Mouse (Mus musculus) CH12.LX (cell line): ENCODE measurements around the gene Sf3b1. TPM values are rescaled to one million over a fixed set of nuclear protein-coding genes. Genes with fewer than 3 reads are reported as not detected.
A peak's percentile ranks its signal among the peaks of the same experiment; 100 is the strongest.

Experiments
- DNase-seq: peaks from one replicate; pipeline ENCODE4 v3.0.0-alpha.2; 2013; ENCODE audit errors: extremely low read depth
- H3K27ac ChIP-seq: 2 replicates; pipeline ENCODE4 v1.5.1; 2012; ENCODE audit warnings: low read depth, mild to moderate bottlenecking, control low read depth, moderate library complexity; ENCODE audit not compliant: insufficient read depth
- H3K27me3 ChIP-seq: replicated peaks from 2 replicates; pipeline ENCODE3; 2012; ENCODE audit warnings: inconsistent platforms
- H3K36me3 ChIP-seq, 2 experiments: replicated peaks in 1 of 2; 2 replicates each; pipeline versions ENCODE3 to v1.6.1; 2012; ENCODE audit warnings: inconsistent platforms in 1 of 2, low read length in 1 of 2, mild to moderate bottlenecking in 1 of 2, mixed read lengths in 1 of 2, moderate library complexity in 1 of 2; ENCODE audit not compliant: control insufficient read depth in 1 of 2, insufficient read depth in 1 of 2
- H3K4me1 ChIP-seq, 2 experiments: 2 replicates each; pipeline ENCODE4 v1.6.1; 2012; ENCODE audit warnings: inconsistent platforms in 1 of 2, moderate library complexity in 1 of 2; ENCODE audit not compliant: insufficient read depth in 2 of 2, control insufficient read depth in 1 of 2
- H3K4me2 ChIP-seq: 2 replicates; pipeline ENCODE4 v1.6.1; 2012; ENCODE audit warnings: low read depth, mild to moderate bottlenecking, control low read depth; ENCODE audit not compliant: poor library complexity, insufficient read depth, severe bottlenecking
- H3K4me3 ChIP-seq, 3 experiments: fragments of 150-350 bp in 1 of 3; sonication (generic) in 1 of 3; replicated peaks in 1 of 3; 2 replicates each; pipeline versions ENCODE3 to v1.5.1; 2011 to 2012; ENCODE audit warnings: low read depth in 2 of 3, low read length in 2 of 3, mild to moderate bottlenecking in 2 of 3, moderate library complexity in 2 of 3, control low read depth in 1 of 3, improper control_type of control experiment in 1 of 3, inconsistent platforms in 1 of 3, mixed read lengths in 1 of 3; ENCODE audit not compliant: poor library complexity in 1 of 3
- H3K79me2 ChIP-seq: replicated peaks from 2 replicates; pipeline ENCODE4 v1.6.1; 2012; ENCODE audit warnings: mild to moderate bottlenecking, moderate library complexity; ENCODE audit not compliant: control insufficient read depth, poor library complexity, insufficient read depth, severe bottlenecking; ENCODE audit errors: extremely low read depth
- H3K9ac ChIP-seq: 2 replicates; pipeline ENCODE4 v1.6.1; 2012; ENCODE audit warnings: low read depth, mild to moderate bottlenecking, control low read depth, moderate library complexity; ENCODE audit not compliant: insufficient read depth
- H3K9me3 ChIP-seq: replicated peaks from 2 replicates; pipeline ENCODE3; 2012; ENCODE audit warnings: low read length, inconsistent platforms, mixed read lengths
- BHLHE40 ChIP-seq: IDR thresholded peaks from 2 replicates; pipeline ENCODE4 v1.6.1; 2011; ENCODE audit warnings: mild to moderate bottlenecking, low read depth, low read length, improper control_type of control experiment
- CHD1 ChIP-seq: IDR thresholded peaks from 2 replicates; pipeline ENCODE4 v1.6.1; 2012; ENCODE audit warnings: low read depth, low read length, improper control_type of control experiment, inconsistent platforms
- CHD2 ChIP-seq: IDR thresholded peaks from 2 replicates; pipeline ENCODE4 v1.6.1; 2011; ENCODE audit warnings: low read length, improper control_type of control experiment
- CTCF ChIP-seq, 2 experiments: IDR thresholded peaks in 1 of 2; conservative IDR thresholded peaks in 1 of 2; 2 replicates each; pipeline ENCODE4 v1.5.1; 2011 to 2012; ENCODE audit warnings: low read depth in 2 of 2, low read length in 2 of 2, improper control_type of control experiment in 1 of 2, inconsistent platforms in 1 of 2, mild to moderate bottlenecking in 1 of 2, moderate library complexity in 1 of 2
- E2F4 ChIP-seq: IDR thresholded peaks from 2 replicates; pipeline ENCODE4 v1.6.1; 2011; ENCODE audit warnings: low read depth, low read length, improper control_type of control experiment; ENCODE audit not compliant: insufficient replicate concordance
- ELF1 ChIP-seq: IDR thresholded peaks from 2 replicates; pipeline ENCODE4 v1.6.1; 2014; ENCODE audit warnings: low read depth, mild to moderate bottlenecking, inconsistent platforms, low read length, improper control_type of control experiment
- EP300 ChIP-seq: IDR thresholded peaks from 2 replicates; pipeline ENCODE4 v1.6.1; 2011; ENCODE audit warnings: low read length, improper control_type of control experiment
- ETS1 ChIP-seq: conservative IDR thresholded peaks from 2 replicates; pipeline ENCODE4 v1.6.1; 2012; ENCODE audit warnings: low read depth, mild to moderate bottlenecking, inconsistent platforms, low read length, improper control_type of control experiment, moderate library complexity
- GABPA ChIP-seq: IDR thresholded peaks from 2 replicates; pipeline ENCODE4 v1.6.1; 2012; ENCODE audit warnings: low read depth, low read length, improper control_type of control experiment, inconsistent platforms; ENCODE audit not compliant: insufficient replicate concordance
- HCFC1 ChIP-seq: IDR thresholded peaks from 2 replicates; pipeline ENCODE4 v1.6.1; 2012; ENCODE audit warnings: low read depth, mild to moderate bottlenecking, inconsistent platforms, low read length, improper control_type of control experiment
- IRF4 ChIP-seq: IDR thresholded peaks from 2 replicates; pipeline ENCODE4 v1.6.1; 2014; ENCODE audit warnings: low read depth, mild to moderate bottlenecking, inconsistent platforms, low read length, improper control_type of control experiment
- JUN ChIP-seq: IDR thresholded peaks from 2 replicates; pipeline ENCODE4 v1.6.1; 2011; ENCODE audit warnings: low read depth, mild to moderate bottlenecking, low read length, improper control_type of control experiment, moderate library complexity; ENCODE audit not compliant: insufficient read depth
- JUND ChIP-seq: conservative IDR thresholded peaks from 2 replicates; pipeline ENCODE4 v1.6.1; 2011; ENCODE audit warnings: low read depth, low read length, improper control_type of control experiment
- KAT2A ChIP-seq: IDR thresholded peaks from 2 replicates; pipeline ENCODE4 v1.6.1; 2012; ENCODE audit warnings: low read length, improper control_type of control experiment, inconsistent platforms; ENCODE audit not compliant: insufficient replicate concordance
- MAFK ChIP-seq: IDR thresholded peaks from 2 replicates; pipeline ENCODE4 v1.6.1; 2011; ENCODE audit warnings: low read length, improper control_type of control experiment; ENCODE audit not compliant: insufficient replicate concordance
- MAX ChIP-seq: IDR thresholded peaks from 2 replicates; pipeline ENCODE4 v1.6.1; 2011; ENCODE audit warnings: low read length, improper control_type of control experiment
- MAZ ChIP-seq: IDR thresholded peaks from 2 replicates; pipeline ENCODE4 v1.6.1; 2012; ENCODE audit warnings: low read depth, mild to moderate bottlenecking, inconsistent platforms, low read length, improper control_type of control experiment, moderate library complexity
- MEF2A ChIP-seq: IDR thresholded peaks from 2 replicates; pipeline ENCODE4 v1.6.1; 2014; ENCODE audit warnings: low read depth, mild to moderate bottlenecking, inconsistent platforms, low read length, improper control_type of control experiment, borderline replicate concordance
- MXI1 ChIP-seq: IDR thresholded peaks from 2 replicates; pipeline ENCODE4 v1.6.1; 2011; ENCODE audit warnings: mild to moderate bottlenecking, low read depth, low read length, improper control_type of control experiment
- MYC ChIP-seq: IDR thresholded peaks from 2 replicates; pipeline ENCODE4 v1.6.1; 2011; ENCODE audit warnings: low read depth, mild to moderate bottlenecking, improper control_type of control experiment, low read length
- NELFE ChIP-seq: IDR thresholded peaks from 2 replicates; pipeline ENCODE4 v1.6.1; 2011; ENCODE audit warnings: low read depth, low read length, improper control_type of control experiment
- NRF1 ChIP-seq: IDR thresholded peaks from 2 replicates; pipeline ENCODE4 v1.6.1; 2014; ENCODE audit warnings: low read depth, mild to moderate bottlenecking, inconsistent platforms, low read length, improper control_type of control experiment, moderate library complexity
- PAX5 ChIP-seq: IDR thresholded peaks from 2 replicates; pipeline ENCODE4 v1.6.1; 2012; ENCODE audit warnings: low read length, inconsistent platforms, mixed read lengths
- POLR2A ChIP-seq: IDR thresholded peaks from 2 replicates; pipeline ENCODE4 v1.6.1; 2011; ENCODE audit warnings: low read depth, mild to moderate bottlenecking, improper control_type of control experiment, low read length
- POLR2AphosphoS2 ChIP-seq: IDR thresholded peaks from 2 replicates; pipeline ENCODE4 v1.6.1; 2011; ENCODE audit warnings: low read depth, low read length, improper control_type of control experiment
- RAD21 ChIP-seq: IDR thresholded peaks from 2 replicates; pipeline ENCODE4 v1.6.1; 2011; ENCODE audit warnings: low read depth, mild to moderate bottlenecking, low read length, improper control_type of control experiment, moderate library complexity
- RCOR1 ChIP-seq: conservative IDR thresholded peaks from 2 replicates; pipeline ENCODE4 v1.6.1; 2012; ENCODE audit warnings: low read depth, mild to moderate bottlenecking, inconsistent platforms, low read length, improper control_type of control experiment
- SIN3A ChIP-seq: IDR thresholded peaks from 2 replicates; pipeline ENCODE4 v1.6.1; 2012; ENCODE audit warnings: low read length, improper control_type of control experiment, inconsistent platforms
- SMC3 ChIP-seq: IDR thresholded peaks from 2 replicates; pipeline ENCODE4 v1.6.1; 2011; ENCODE audit warnings: low read depth, low read length, improper control_type of control experiment
- TBP ChIP-seq: conservative IDR thresholded peaks from 2 replicates; pipeline ENCODE4 v1.6.1; 2011; ENCODE audit warnings: low read depth, low read length, improper control_type of control experiment
- TCF12 ChIP-seq: IDR thresholded peaks from 2 replicates; pipeline ENCODE4 v1.6.1; 2014; ENCODE audit warnings: low read depth, mild to moderate bottlenecking, inconsistent platforms, low read length, improper control_type of control experiment
- UBTF ChIP-seq: IDR thresholded peaks from 2 replicates; pipeline ENCODE4 v1.6.1; 2012; ENCODE audit warnings: low read depth, mild to moderate bottlenecking, inconsistent platforms, low read length, improper control_type of control experiment, moderate library complexity
- USF1 ChIP-seq: IDR thresholded peaks from 2 replicates; pipeline ENCODE4 v1.6.1; 2014; ENCODE audit warnings: low read depth, mild to moderate bottlenecking, inconsistent platforms, low read length, improper control_type of control experiment
- USF2 ChIP-seq: conservative IDR thresholded peaks from 2 replicates; pipeline ENCODE4 v1.6.1; 2011; ENCODE audit warnings: low read depth, low read length, improper control_type of control experiment
- ZC3H11A ChIP-seq: IDR thresholded peaks from 2 replicates; pipeline ENCODE4 v1.6.1; 2012; ENCODE audit warnings: low read depth, mild to moderate bottlenecking, inconsistent platforms, low read length, improper control_type of control experiment
- ZKSCAN1 ChIP-seq: IDR thresholded peaks from 2 replicates; pipeline ENCODE4 v1.6.1; 2012; ENCODE audit warnings: low read depth, inconsistent platforms, low read length, improper control_type of control experiment, borderline replicate concordance
- ZMIZ1 ChIP-seq: IDR thresholded peaks from 2 replicates; pipeline ENCODE4 v1.6.1; 2012; ENCODE audit warnings: low read depth, mild to moderate bottlenecking, inconsistent platforms, low read length, improper control_type of control experiment
- ZNF384 ChIP-seq: IDR thresholded peaks from 2 replicates; pipeline ENCODE4 v1.6.1; 2012; ENCODE audit warnings: low read depth, low read length, improper control_type of control experiment, inconsistent platforms
- dilution Hi-C: fragments of 300-500 bp; cut with MboI; formaldehyde crosslinking; loops from 2 replicates; pipeline ENCODE4 v1.14.3; 2020; ENCODE audit warnings: low sequenced_read_pairs; ENCODE audit not compliant: extremely low pct_unique_long_range_greater_than_20kb, extremely low pct_ligation_motif_present
- in situ Hi-C: fragments of 300-500 bp; cut with MboI; formaldehyde crosslinking; loops from 3 replicates; pipeline ENCODE4 v1.14.3; 2019; ENCODE audit warnings: low sequenced_read_pairs, low pct_ligation_motif_present, low pct_unique_long_range_greater_than_20kb, mixed read lengths
- polyA plus RNA-seq: library from polyadenylated mRNA; unstranded; fragments of >175 nt; gene quantifications from 2 replicates; pipeline ENCODE4 v1.2.1, GENCODE M21; 2012; ENCODE audit warnings: low read depth; ENCODE audit not compliant: insufficient read length
- total RNA-seq, 2 experiments: library from RNA; depleted of rRNA; stranded (reverse); fragments of 300-350 nt in 1 of 2; fragments of >200 nt in 1 of 2; gene quantifications; 2 replicates each; pipeline ENCODE4 v1.2.3; 2012 to 2014

The Sf3b1 gene
- total and polyA plus RNA-seq, 3 experiments, result 109 to 186 (median 133) TPM

GRCm38 (mm10) chr1:55028512-55029249, 1.4 kb upstream of the Sf3b1 start:
- Histone ChIP-seq H3K4me2 (peak overlapping the region; percentile 92), H3K4me1 (peaks cover 3 to 29% of the 10 kb centered on the region in 2 experiments; a peak in 2 of 4 replicates), H3K27me3 (no peaks in the 10 kb centered on the region), H3K36me3 (peaks cover 0 to 3% of the 10 kb centered on the region in 2 experiments), H3K27ac (peak overlapping the region; percentile 40), H3K9me3 (no peaks in the 10 kb centered on the region), H3K4me3 (peak overlapping the region; percentile 45 to 50 (median 46)), H3K9ac (peak overlapping the region; percentile 54), H3K79me2 (peaks cover 34% of the 10 kb centered on the region)
- dilution Hi-C loops, result no loop called here
- in situ Hi-C loops, result no loop called here
- peak; percentile 89 for DNase-seq
- TF ChIP-seq ETS1, result peak; percentile 59
- peak; percentile 47; the same call in 1 of the 2 replicates for TF ChIP-seq MYC
- no peak for TF ChIP-seq SMC3
- TF ChIP-seq IRF4, result peak; percentile 72
- peak; percentile 14; the same call in 1 of the 2 replicates for TF ChIP-seq BHLHE40
- no peak for TF ChIP-seq UBTF
- no peak for TF ChIP-seq JUND
- TF ChIP-seq POLR2AphosphoS2, result no peak
- no peak for TF ChIP-seq ZKSCAN1
- peak; percentile 67; the same call in 1 of the 2 replicates for TF ChIP-seq SIN3A
- no peak for TF ChIP-seq TCF12
- TF ChIP-seq MEF2A, result peak; percentile 44; the same call in 1 of the 2 replicates
- no peak for TF ChIP-seq NRF1
- no peak for TF ChIP-seq CHD2
- TF ChIP-seq ZC3H11A, result no peak
- no peak for TF ChIP-seq GABPA
- no peak for TF ChIP-seq KAT2A
- TF ChIP-seq ZNF384, result no peak
- TF ChIP-seq CHD1, result no peak
- TF ChIP-seq CTCF (conservative IDR thresholded peaks at IDR 0.05 in 1 of 2, IDR thresholded peaks at IDR 0.05 in 1 of 2; ENCODE audit: low read depth in 2 of 2, low read length in 2 of 2), result no peak
- no peak for TF ChIP-seq E2F4
- TF ChIP-seq USF1, result no peak
- TF ChIP-seq TBP, result peak; percentile 86
- TF ChIP-seq RAD21, result no peak
- no peak for TF ChIP-seq MAFK
- no peak for TF ChIP-seq USF2
- no peak for TF ChIP-seq PAX5
- TF ChIP-seq ZMIZ1, result no peak; the same call in 1 of the 2 replicates
- peak; percentile 46; the same call in 1 of the 2 replicates for TF ChIP-seq HCFC1
- no peak for TF ChIP-seq RCOR1
- TF ChIP-seq MAZ, result no peak
- peak; percentile 70 for TF ChIP-seq NELFE
- TF ChIP-seq JUN, result no peak
- TF ChIP-seq ELF1, result peak; percentile 75
- TF ChIP-seq MXI1, result no peak
- peak; percentile 80 for TF ChIP-seq POLR2A
- no peak for TF ChIP-seq EP300
- TF ChIP-seq MAX, result no peak
